Mouse (Mus musculus) E14TG2a.4 (cell line): ENCODE measurements around the gene Entpd2.

ENCODE experiments used
- CTCF ChIP-seq: conservative IDR thresholded peaks from 2 replicates; pipeline ENCODE4 v1.5.1; 2014; ENCODE audit warnings: low read length
- POU5F1 ChIP-seq: IDR thresholded peaks from 2 replicates; pipeline ENCODE4 v1.6.1; 2014; ENCODE audit warnings: low read length, borderline replicate concordance

DNA sequence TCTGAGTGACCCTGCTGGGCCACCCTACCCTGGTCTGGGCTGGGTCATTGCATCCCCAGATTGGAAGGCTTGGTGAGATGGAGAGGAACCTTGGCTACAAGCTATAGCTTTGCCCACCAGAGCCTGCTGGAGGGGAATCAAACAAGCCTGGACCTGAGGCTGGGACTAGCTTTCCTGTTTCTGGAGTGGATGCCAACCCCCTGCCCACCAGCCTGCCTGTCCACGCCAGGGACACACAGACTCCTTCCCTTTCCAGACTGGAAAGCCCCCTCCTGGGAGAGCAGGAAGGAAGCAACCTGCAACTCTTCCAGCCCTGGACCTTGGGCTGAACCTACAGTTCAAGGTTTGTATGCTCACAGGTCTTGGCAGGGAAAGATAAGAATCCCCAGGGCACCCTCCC lies 28.0 kb downstream of the Entpd2 start:
- no peak for TF ChIP-seq CTCF
- TF ChIP-seq POU5F1: no peak
